Mouse (Mus musculus) lung, postnatal 25 days (tissue): Measurements from ENCODE around the gene Tppp3.
A peak's percentile ranks its signal among the peaks of the same experiment; 100 is the strongest.

Experiments used
- DNase-seq: peaks from one replicate; pipeline ENCODE4 v3.0.0; 2022; ENCODE audit warnings: low spot score

Gene Tppp3

GRCm38 (mm10) chr8:105484392-105484791 is 13.1 kb upstream of the Tppp3 start:
- DNase-seq = peak; percentile 61

DNA sequence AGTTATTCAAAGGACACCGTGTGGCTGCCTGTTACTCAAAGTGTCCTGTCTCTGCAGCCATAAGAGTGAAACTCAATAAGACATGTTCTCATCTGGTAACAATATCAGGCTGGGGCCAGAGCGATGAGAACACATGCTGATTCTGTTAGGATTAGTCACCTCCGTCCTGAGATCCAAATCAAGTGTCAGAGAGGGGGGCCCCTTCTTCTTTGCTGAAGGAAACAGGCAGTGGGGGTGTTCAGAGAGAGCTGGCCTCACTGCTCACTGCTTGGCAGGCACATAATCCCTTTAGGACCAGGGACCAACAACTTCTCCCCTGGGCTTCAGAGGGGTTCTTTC is 12.7 kb upstream of the Tppp3 start:
- DNase-seq = no peak

- peak; percentile 52 for DNase-seq
These were observed 12.1 kb upstream of the Tppp3 start for GRCm38 (mm10) chr8:105483212-105484029.

DNA sequence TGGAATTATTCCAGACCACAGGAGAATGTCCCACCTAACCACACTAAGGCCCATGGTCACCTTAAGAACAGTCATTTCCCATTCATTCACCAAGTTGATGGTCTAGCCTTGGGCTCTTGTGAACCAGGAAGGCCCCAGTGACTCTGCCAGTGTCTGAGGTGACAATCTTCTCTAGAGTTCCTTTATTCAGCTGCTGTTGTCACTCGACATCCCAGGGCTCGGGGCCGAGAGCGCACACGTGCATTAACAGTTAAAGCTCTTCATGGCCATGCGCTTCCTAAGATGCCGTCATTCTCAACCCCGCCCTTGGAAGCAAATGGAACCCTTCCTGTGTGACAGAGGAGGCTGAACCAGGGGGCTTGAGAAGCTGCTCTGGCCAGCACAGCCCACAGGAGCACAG is 10.8 kb upstream of the Tppp3 start:
- no peak for DNase-seq

DNA sequence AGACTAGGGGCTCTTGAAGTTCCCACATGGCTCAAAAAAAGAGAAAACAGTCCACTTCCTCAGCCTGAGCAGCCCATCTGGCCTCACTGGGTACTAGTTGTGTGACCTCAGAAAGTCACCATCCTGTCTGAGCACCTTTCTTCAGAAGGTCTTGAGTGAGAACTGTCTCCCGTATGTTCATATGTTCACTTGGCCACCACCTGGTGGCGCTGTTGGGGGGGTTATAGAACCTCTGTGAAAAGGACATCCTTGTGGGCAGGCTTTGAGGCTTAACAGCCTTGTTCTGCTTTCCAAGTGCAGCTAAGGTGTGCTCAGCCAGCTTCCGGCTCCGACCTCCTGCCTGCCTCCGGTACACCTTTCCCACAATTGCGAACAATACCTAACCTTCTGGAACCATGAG is 10.1 kb upstream of the Tppp3 start:
- peak; percentile 46 for DNase-seq

- DNase-seq = no peak
These were observed 9.7 kb upstream of the Tppp3 start for GRCm38 (mm10) chr8:105481013-105481412.

GRCm38 (mm10) chr8:105477792-105478191 is 6.5 kb upstream of the Tppp3 start:
- no peak for DNase-seq

GRCm38 (mm10) chr8:105476628-105477413 is 5.5 kb upstream of the Tppp3 start:
- DNase-seq = peak; percentile 75

DNA sequence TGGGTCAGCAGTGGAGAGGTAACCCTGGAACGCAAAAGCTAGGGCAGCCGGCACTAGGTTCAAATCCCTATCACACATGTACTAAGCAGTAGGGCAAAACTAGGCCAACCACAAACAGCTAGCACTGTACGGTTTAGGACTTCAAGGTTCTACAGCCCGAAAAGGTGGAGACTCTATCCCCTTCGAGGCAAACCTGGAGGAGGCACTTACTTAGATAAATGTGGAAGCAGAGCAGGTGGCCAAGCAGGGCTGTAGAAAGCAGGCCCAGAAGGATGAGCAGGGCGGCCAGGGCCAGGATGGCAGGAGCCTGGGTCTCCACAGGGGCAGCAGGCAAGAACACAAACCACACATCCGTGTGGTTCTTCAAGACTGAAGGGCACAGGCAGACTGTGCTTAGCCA is 4.8 kb upstream of the Tppp3 start:
- no peak for DNase-seq

GRCm38 (mm10) chr8:105475742-105476141 is 4.4 kb upstream of the Tppp3 start:
- DNase-seq = no peak

- no peak for DNase-seq
These were observed 3.9 kb upstream of the Tppp3 start for GRCm38 (mm10) chr8:105475254-105475653.

- DNase-seq = peak; percentile 44
These were observed 3.4 kb upstream of the Tppp3 start for GRCm38 (mm10) chr8:105474680-105475079.

GRCm38 (mm10) chr8:105473816-105474606 is 2.7 kb upstream of the Tppp3 start:
- DNase-seq = peak; percentile 72

- DNase-seq = no peak
These were observed 1.7 kb upstream of the Tppp3 start for GRCm38 (mm10) chr8:105472983-105473382.

- DNase-seq = no peak
These were observed 1.1 kb upstream of the Tppp3 start for GRCm38 (mm10) chr8:105472414-105472932.

DNA sequence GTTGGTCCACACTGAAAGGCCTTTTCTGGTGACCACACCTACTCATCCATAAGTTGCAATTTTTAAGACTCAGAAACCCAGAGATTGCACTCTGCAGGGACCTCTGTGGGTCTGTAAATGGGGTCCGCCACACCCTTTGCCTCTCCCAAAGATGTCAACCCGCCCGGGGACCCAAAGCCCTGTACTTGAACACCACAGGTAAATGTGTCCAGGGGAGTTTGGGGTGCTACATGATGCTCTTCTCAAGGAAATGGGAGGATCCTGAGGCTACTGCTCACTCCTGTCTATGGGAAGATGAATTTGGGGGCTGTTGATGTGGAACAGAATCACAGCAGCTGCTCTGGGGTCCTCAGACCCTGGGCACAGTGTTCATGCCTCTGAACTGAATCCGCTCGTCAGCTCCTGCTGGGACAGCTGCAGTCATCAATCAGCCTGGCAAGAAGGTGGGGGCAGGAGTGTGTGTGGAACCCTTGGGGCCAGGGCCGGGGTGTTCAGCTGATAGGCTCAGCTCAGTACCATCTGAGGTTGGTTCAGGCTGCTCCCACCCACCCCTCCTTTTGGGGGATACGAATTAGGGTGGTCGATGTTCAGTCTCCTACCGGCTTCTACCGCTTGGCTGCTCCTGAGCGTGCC is 529 bp downstream of the Tppp3 start:
- DNase-seq = no peak

DNA sequence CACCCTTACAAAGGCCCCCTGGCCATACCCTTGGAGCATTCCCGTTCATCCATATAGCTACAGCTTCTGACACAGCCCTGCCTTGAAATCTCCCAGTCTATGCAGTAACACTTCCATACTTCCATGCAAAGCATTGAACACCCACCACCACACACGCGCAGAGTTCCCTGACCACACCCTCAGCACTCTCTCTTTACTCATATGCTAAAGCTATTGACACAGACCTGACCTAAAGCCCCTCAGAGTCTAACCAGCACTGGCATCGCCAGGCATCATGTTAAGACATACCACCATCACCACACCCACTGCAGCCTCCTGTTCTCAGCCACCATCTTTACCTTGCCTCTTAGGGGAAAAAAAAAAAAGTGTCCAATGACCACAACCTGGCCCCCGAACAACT is 1.1 kb downstream of the Tppp3 start:
- no peak for DNase-seq

DNA sequence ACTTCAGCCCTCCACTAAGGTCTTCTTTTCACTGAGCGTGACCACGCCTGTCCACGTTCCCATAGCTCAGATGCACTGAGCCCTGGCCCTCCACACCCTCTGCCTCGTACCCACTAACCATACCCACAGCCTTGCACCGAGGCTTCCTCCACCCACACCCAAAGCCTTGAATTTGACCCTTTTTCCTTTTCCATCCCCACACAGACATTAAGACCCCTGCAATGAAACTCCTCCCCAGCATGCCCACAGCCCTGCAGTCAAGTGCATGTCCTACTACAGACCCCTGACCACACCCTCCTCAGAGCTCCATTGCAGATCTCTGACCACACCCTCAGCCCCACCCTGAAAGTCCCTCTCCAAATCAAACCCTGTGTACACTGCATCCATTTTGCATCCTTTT is 1.5 kb downstream of the Tppp3 start:
- no peak for DNase-seq

- DNase-seq = peak; percentile 85
These were observed 2.2 kb downstream of the Tppp3 start for GRCm38 (mm10) chr8:105469041-105469695.

DNA sequence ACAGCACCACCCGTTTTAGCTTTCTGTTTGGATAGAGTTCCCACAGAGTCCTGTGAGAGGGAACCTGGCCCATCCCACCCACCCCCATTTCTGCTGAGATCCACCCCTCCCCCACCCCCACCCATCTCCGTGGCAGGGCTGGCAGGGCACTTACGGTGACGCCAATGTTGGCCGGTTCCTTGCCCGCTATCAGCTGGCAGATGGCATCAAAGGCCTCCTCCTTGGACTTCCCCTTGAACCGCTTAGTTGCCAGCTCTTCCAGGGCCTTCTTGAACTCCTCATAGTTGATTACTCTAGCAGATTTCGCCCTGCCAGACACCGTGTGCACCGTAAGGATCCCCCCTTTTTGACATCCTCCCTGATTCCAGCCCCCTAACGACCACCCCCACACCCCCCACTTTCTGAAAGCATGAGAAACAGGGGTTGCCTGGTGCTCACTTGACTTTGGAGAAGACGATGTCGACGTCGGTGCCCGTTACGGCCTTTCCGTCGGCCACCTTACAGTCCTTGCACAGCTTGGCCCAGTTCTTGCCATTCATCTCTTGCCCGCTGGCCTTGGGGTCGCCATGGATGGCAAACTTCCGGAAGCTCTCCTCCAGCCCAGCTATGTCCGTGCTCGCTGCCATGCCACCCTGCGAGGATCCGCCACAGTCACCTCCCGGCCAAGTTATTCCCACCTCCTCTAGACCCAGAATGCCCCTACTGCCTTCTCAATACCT is 3.2 kb downstream of the Tppp3 start:
- no peak for DNase-seq
